Mouse (Mus musculus) monocyte, adult 5-6 weeks (primary cell): Measurements from ENCODE around the gene Sphk1. TPM values are rescaled to one million over a fixed set of nuclear protein-coding genes. Genes with fewer than 3 reads are reported as not detected.
"Not testable (repeated sequence)": the region's sequence is repeated elsewhere in the genome, so short reads cannot be mapped to it uniquely, and the experiment has no call there.

Experiments
- ATAC-seq: fragments of 153-309, 156-312 bp; replicated peaks from 2 replicates; pipeline ENCODE4 v1.8.0; 2017; ENCODE audit warnings: mild to moderate bottlenecking; ENCODE audit not compliant: low TSS enrichment, insufficient number of reproducible peaks, severe bottlenecking, poor library complexity, low FRiP score
- total RNA-seq: library from RNA; stranded (forward); fragments of 200-1000, 200-491, 200-594 nt; gene quantifications from 3 replicates; pipeline ENCODE4 v1.2.3, GENCODE M21; 2017

Gene Sphk1
- total RNA-seq: not detected in 3 replicates

DNA sequence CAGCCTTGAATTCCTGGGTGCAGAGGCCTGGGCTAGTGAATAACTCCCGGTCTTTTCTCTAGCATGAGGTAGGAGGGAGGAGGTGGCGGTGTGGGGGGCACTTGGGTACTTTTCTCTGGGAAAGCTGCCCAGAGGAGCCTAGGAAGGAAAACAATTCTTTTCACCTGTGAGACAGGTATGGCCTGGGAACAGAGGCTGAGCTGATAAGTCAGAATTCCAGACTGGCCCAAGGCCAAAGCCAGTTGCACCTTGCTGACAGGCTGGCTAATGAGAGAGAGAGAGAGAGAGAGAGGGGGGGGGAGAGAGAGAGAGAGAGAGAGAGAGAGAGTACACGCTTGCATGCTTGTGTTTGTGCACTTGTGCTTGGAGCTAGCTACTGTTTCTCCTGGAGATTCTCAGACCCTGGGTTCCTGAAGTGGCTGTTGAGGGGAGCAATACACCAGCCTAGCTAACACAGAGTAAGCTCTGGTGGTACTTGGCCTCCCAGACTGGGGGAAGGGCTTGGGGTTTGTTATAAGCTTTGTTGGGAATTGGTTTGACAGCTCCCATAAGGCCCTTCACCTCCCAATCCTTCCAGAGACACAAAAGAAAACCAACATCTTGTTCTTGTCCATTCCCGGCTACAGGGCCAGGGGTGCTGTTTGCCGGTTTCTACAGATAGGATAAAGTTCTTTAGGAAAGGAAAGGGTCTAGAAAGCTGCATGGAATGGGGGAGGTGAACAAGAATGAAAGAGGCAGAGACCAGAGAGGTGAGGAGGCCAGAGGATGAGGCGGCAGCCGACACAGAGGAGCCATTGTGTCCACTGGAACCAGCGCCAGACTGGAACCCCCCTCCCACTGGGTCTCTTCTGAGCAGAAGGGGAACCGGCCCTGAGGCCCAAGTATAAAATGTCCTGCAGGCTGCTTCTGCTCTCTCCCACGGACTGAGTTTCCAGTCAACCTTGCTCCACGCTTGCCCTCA is at the start of gene Sphk1:
TSS of gene Sphk1 (plus strand) at position 739 of the 961 bp plus-strand sequence.
- ATAC-seq: no peak

DNA sequence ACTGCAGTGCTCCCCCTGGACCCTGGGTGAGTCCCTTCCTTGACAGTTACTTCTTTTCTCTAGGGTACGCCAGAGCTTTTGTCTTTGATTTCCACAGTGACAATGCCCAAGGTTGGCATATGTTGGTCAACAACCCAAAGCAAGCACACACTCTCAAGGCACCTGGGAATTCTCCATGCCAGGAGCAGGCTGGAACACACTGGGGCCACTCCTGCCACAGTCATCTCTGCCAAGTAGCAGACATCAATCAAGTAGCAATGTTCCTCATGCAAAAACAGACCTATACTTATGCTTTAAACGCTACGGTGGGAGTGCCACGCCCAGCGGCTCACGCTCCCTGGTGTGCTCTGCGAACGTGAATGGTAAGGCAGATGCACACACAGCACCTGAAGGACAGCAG is 49.8 kb upstream of the Sphk1 start:
- ATAC-seq: no peak

DNA sequence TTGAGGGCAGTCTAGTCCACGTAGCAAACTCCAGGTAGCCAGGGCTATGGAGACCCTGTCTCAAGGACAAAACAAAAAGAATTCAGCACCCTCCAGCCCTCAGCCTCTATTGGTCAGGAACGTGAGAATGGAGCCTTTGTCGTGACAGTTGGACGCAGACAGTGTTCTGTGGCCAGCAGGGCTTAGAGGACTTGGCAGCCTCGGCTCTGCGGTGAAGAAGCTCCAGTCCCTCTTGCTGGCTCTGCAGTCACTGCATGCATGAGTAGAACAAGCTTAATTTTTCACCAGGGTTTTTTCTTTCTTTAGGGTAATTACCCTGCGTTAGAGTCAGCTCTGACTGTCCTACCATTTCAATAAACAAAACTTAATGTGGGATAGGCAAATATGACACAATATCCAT is 48.9 kb upstream of the Sphk1 start:
- no peak for ATAC-seq

DNA sequence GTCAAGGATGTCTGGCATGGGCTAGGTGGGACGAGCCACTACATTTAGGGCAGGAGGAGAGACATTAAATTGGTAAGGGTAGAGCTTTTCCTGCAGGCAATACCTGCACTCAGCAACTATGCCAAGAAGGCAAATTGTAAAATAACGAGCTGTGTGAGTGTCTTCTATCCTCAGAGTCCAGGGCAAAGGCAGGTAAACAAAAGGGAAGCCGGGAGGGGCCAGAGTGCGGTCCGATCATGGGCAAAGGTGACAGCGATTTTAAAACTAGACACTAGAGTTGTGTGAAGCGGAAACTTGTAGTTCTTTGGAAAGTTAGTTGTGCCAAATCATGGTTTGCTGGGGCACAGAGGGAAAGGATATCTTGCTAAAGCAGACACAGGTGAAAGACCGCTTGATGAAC is 46.5 kb upstream of the Sphk1 start:
- ATAC-seq: no peak

DNA sequence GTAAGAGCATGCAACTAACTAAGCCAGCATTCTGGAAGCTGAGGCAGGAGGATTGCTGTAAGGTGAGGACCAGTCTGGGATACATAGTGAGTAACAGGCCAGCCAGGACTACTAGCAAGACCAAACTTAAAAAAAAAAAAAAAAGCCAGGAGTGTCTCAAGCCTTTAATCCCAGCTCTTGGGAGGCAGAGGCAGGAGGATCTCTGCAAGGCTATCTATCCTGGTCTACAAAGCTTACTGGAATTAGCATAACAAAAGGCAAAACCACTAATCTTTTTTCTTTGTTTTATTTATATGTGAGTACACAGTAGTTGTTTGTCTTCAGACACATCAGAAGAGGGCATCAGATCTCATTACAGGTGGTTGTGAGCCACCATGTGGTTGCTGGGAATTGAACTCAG is 42.5 kb upstream of the Sphk1 start:
- ATAC-seq: no peak

DNA sequence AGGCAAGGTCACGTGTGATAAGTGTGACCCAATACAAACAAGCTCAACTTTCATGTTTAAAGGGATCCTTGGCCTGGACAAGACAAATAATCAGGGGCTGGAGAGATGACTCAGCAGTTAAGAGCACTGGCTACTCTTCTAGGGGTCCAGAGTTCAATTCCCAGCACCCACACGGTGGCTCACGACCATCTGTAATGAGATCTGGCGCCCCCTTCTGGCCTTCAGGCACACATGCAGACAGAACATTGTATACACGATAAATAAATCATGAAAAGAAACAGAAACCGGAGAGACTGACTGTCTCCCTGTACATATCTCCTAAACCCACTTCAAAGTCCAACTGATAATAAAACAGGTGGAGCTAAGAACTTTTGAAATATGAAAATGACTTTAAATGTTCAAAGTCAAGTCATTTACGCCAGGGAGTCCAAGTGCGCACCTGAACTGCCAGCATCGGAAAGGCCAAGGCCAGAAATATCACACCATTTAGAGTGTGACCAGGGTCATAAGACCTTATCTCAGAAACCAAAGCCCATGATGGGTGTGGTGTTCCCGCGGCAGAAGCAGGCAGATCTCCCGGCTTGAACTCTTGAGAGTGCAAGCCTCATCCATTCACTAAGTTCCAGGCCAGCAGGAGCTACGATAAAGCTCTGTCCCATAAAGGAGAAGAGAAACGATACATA is 41.9 kb upstream of the Sphk1 start:
- ATAC-seq: no peak

DNA sequence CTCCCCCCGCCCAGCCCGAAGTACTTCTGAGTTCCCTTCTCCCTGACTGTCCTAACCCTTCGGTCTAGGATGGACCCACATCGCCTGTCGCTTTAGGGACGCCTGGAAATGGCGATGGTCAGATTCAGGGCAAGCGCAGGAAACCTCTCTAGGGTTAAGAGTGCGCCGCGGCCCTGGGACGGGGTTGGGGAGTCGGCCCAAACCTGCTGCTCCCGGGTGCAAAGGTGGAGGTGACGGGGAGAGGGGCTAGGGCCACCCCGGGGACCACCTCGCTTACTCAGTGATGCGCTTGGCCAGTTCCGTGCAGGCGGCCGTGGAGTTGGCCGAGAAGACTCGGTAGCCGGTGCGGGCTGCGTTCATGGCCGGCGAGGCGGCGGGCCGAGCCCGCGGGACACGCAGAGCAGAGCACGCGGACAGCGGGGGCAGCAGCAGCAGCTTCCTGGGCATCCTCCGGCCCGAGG is 40.9 kb upstream of the Sphk1 start:
- no peak for ATAC-seq

DNA sequence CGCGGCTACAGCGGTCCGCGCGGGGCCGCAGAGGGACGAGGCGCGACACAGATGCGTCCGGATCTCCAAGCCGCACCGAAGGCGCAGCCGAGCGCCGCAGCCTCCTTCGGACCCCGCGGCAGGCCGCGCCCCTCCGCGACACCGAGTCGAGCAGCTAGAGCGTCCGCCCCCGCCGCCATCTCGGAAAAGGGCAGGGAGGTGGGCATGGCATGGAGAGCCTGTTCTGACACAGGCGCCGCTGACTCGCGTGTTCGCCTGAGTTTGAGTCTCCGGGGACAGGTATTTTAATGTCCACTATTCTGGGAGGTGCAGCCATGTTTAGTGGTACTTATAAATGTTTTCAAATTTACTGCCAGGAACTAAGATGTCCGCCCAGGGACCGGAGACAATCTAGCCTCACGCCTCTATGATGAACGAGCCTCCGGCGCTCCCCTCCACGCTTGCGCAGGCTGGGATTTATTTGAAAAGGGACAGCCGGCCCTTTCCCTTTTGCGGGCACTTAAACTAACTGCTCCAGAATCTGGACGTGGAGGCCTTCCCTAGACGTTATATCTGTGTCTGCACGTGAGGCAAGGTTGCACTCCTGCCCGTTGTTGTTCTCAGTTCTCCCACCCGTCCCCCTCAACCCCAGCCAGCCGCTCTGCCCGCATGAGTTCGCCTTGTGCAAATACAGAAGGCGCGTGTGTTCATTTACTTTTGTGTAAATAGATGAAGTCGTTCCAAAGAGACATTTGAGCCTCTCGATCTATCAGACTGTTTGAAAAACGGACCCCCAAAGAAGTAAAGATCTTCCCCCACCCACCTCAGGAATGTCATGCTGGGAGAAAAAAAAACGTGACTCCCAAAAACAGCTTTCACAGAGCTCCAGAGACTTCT is 40.3 kb upstream of the Sphk1 start:
- peak; percentile 76 for ATAC-seq

DNA sequence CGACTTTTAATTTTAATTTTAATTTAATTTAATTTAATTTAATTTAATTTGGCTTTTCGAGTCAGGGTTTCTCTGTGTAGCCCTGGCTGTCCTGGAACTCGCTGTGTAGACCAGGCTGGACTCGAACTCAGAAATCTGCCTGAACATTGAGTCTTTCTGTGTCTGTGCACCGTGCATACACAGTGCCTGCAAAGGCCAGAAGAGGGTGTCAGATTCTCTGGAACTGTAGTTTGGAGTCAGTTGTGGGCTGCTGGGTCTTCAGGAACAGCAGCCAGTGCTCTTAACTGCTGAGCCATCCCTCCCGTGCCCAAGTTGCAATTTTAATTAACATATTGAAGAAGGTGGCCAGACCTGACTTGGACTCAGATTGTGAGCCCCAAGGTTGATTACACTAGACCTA is 39.4 kb upstream of the Sphk1 start:
- ATAC-seq: no peak

DNA sequence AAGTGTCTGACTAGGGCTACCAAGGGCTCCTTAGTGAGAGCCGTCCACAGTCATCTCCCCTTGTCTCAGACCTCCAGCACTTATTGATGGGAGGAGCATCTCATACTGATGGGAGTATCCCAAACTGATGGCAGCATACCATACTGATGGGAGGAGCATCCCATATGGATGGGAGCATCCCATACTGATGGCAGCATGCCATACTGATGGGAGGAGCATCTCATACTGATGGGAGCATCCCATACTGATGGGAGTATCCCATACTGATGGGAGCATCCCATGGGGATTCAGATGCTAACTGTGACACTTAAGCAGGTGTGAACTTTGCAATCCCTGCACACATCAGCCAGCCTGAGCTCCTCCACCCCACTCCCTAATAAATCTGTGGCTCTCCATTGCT is 38.2 kb upstream of the Sphk1 start:
- not testable (repeated sequence) for ATAC-seq

DNA sequence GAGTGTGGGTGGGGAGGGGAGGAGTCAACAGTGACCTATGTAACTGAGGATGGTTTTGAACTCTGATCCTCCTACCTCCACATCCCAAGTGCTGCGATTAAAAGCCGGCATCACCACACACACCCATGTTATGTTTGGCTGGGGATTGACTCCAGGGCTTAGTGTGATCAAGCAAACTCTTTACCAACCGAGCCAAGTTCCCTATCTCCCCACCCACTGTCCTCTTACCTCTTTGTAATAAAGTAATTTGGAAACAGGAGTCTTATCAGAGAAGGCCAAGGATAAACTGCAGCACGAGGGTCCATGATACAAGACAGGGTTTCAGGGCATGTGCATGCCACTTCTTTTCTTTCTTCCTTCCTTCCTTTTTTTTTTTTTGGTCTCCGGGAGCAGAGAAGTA is 37.5 kb upstream of the Sphk1 start:
- no peak for ATAC-seq

DNA sequence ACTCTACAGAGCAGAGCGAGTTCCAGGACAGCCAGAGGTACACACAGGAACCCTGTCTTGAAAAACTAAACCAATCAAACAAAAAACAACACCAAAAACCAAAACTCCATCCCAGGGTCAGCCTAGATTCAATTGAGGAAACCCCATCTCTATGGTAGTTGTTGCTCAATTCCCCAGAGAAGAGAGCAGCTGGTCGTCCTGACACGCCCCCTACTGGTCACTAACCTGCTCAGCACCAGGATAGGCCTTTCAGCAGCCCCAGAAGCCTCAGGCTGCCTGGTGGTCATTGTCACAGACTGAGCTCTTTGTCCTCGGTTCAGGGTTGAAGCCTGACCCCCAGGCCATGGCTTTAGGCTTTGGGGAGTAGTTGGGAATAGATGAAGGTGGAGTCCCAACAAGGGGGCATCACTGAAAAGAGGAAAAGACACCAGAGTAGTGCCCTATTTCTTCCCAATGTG is 36.9 kb upstream of the Sphk1 start, which contains the start of gene Prpsap1:
TSS of gene Prpsap1 (minus strand) at position 408 of the 458 bp plus-strand sequence.
- peak; percentile 77 for ATAC-seq

DNA sequence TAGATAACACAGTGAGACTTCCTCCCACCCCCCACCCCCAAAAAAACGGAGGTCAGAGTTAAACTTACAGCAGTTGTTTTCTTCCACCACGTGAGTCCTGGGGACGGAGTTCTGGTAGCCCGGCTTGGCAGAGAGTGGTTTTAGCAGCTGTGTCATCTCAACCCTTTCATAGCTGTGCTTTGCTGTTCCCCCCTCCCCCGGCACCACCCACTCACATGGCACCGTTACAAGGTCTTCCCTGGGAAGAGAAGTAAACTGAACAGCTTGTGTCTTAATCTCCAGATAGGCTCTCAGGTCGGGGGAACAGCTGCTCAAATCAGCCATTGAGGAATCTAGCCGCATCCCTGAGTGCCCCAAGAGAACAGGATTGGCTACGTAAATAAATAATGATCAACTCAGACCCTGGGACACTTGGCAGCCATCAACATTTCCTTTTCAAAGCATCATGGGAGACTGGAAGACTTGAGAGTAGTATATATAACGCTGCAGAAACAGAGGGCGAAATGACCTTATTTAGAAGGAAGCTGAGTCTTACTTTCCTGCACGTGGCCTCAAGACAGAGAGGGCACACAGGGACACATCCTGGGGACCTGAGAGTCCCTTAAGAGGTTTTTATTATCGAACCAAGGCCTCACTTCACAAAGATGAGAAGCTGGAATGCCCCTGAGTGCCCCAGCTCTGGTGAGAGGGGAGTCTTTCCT is 36.1 kb upstream of the Sphk1 start:
- no peak for ATAC-seq

DNA sequence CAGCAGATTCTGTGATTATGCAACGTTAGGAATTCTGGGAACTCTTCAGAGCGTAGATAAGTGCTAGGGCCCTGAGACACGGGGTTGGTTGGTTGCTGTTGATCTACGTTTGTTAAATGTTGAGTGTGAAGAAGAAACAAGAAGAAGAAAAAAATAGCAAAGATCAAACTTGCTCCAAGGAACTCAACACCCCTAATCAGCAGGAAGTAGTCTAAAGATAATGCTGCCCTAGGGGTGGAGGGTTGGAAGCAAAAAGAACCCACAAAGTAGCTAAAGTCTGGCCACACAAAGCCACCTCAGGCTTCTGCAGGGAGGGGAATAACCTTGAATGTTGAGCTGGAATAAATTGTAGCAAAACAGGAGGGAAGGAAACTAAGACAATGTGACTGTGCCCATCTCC is 33.4 kb upstream of the Sphk1 start:
- no peak for ATAC-seq

DNA sequence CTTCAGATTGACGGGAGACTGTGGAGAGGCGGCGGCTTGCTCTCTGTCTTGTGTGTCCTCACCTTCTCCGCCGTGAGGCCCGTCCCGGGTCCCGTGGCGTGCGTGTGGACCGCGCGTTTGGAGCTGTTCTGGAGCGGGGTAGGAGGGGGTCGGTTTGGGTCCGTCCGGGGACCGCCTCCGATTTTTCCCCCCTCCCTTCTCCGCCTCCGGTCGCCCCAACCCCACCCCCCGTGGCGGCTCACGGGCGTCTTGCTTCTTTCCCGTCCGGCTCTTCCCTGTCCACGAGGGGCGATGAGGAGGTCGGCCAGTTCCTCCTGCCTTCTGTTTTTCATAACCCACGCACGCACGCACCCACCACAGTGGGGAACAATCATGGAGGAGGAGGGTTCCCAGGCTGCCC is 32.1 kb upstream of the Sphk1 start:
- no peak for ATAC-seq

DNA sequence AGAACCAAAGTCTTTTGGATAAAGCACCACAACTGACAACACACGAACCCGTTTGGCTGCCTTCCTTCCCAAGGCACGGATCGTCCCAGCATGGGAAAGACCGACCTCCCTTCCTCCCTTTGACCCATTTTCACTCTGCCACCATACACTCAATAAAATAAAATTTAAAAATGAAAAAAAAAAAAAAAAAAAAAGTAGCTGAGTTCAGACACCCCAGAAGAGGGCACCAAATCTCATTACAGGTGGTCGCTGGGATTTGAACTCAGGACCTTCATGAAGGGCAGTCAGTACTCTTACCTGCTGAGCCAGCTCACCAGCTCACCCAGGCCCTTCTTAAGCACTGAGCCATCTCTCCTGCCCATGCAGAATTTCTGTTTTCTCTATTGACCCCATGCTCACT is 31.7 kb upstream of the Sphk1 start:
- no peak for ATAC-seq

DNA sequence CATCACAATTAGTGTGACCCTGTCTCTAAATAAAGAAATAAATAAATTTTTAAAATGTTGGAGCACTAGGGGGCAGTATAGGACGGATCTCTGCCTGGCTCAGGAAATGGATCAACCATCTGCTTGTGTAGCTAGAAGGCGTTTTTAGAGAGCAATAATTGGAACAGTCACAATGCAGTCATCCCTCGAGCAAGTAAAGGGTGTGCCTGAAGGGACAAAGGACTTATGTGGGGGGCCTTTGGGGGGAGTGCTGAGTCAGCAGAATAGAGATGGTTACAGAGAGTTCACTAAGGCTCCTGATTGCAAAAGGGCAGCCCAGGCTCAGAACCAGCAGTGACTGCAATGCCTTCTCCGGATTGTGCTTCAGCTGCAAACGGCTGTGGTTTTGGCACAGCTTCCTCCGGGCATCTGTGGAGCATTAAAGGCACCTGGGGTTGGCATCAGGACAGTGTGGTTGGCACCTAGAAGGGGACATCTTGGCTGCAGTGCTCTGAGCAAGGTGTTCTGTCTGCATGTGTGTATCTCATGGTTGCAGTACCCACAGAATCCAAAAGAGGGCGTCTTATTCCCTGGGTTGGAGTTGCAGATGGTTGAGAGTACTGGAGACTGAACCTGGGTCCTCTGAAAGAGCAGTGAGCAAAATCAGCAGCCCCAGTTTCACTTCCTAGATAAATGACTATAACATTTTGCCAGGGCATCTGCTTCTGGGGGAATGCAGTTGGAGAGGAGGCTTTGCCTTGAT is 29.5 kb upstream of the Sphk1 start:
- no peak for ATAC-seq

DNA sequence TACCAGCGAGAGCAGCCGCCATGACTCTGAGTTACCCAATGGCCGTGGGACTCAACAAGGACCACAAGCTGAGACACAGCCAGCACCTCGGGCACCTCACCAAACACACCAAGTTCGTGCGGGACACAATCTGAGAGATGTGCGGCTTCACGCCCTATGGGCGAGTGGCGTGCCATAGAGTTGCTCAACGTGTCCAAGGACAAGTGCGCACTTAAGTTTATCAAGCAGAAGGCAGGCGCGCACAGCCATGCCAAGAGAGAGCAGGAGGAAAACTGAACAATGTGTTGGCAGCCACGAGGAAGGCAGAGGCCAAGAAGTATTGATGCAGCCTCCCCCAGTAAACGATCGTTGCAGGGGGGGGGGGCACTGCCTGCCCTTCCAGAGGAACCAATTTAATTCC is 26.2 kb upstream of the Sphk1 start:
- no peak for ATAC-seq
